Mouse (Mus musculus) brain, embryonic 14.5 days (tissue): Measurements from ENCODE around the gene Gm20721.

Experiments used
- CTCF ChIP-seq: fragments of 200-500 bp; IDR thresholded peaks from 2 replicates; pipeline ENCODE4 v1.5.1; 2012; ENCODE audit warnings: inconsistent platforms, mild to moderate bottlenecking, moderate library complexity, borderline replicate concordance; ENCODE audit not compliant: insufficient read depth, insufficient read length; ENCODE audit errors: extremely low read depth
- POLR2A ChIP-seq: fragments of 200-500 bp; IDR thresholded peaks from 2 replicates; pipeline ENCODE4 v1.6.1; 2012; ENCODE audit warnings: mild to moderate bottlenecking, inconsistent platforms, borderline replicate concordance; ENCODE audit not compliant: poor library complexity, insufficient read depth, insufficient read length, severe bottlenecking; ENCODE audit errors: extremely low read depth

DNA sequence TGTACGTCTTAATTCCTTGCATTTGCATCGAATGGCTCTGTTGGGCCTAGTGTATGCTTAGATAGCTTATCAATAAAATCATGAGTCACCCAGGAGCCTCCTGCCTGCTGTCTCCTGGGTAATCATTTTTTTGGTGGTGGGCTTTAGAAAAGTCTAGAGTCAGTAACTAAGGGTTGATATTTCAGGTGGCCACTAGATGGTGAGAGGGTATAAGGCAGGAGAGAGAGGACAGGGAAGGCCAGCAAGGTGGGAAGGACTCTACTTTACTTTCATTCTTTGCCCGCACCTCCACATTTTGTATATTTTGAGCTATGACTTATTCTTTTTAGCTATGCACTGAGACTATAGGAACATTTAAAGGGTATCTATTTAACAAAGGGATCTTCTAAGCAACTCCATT, 38.6 kb downstream of the Gm20721 start:
- TF ChIP-seq POLR2A (no peak), CTCF (no peak)
